Mouse (Mus musculus) kidney, adult 2 months (tissue): ENCODE results near the gene Ptprg. TPM values are rescaled to one million over a fixed set of nuclear protein-coding genes. Genes with fewer than 3 reads are reported as not detected.
"Not testable (repeated sequence)": the region's sequence is repeated elsewhere in the genome, so short reads cannot be mapped to it uniquely, and the experiment has no call there.

ENCODE experiments used
- DNase-seq: peaks from one replicate; pipeline ENCODE4 v3.0.0; 2021
- H3K27ac ChIP-seq: fragments of 200-500 bp; 2 replicates; pipeline ENCODE4 v1.5.1; 2012; ENCODE audit warnings: low read depth, low read length, control low read depth, inconsistent platforms; ENCODE audit not compliant: insufficient read depth
- H3K27me3 ChIP-seq: fragments of 200-500 bp; replicated peaks from 2 replicates; pipeline ENCODE4 v1.6.1; 2012; ENCODE audit warnings: mild to moderate bottlenecking, moderate library complexity, low read length, inconsistent platforms; ENCODE audit not compliant: control insufficient read depth, insufficient read depth
- H3K36me3 ChIP-seq: fragments of 200-500 bp; 2 replicates; pipeline ENCODE4 v1.6.1; 2012; ENCODE audit warnings: mild to moderate bottlenecking, moderate library complexity, low read length, inconsistent platforms; ENCODE audit not compliant: control insufficient read depth, insufficient read depth
- H3K4me1 ChIP-seq: fragments of 200-500 bp; 2 replicates; pipeline ENCODE4 v1.6.1; 2011; ENCODE audit warnings: low read length; ENCODE audit not compliant: control insufficient read depth, insufficient read depth
- H3K4me3 ChIP-seq: fragments of 200-500 bp; 2 replicates; pipeline ENCODE4 v1.5.1; 2011; ENCODE audit warnings: mild to moderate bottlenecking, low read depth, low read length, control low read depth; ENCODE audit not compliant: insufficient read depth
- CTCF ChIP-seq: fragments of 200-500 bp; conservative IDR thresholded peaks from 2 replicates; pipeline ENCODE4 v1.5.1; 2011; ENCODE audit warnings: low read depth, mild to moderate bottlenecking, control low read depth, low read length, moderate library complexity, mixed read lengths; ENCODE audit not compliant: insufficient read depth, insufficient read length
- POLR2A ChIP-seq: fragments of 200-500 bp; IDR thresholded peaks from one replicate; pipeline ENCODE4 v1.6.1; 2011; ENCODE audit warnings: low read depth, low read length, control low read depth
- WGBS: fragments of 180-500 bp; shearing (Covaris S2); methylation state at CpG from one replicate; pipeline ENCODE4 v1.1.7; 2018; 5-methylcytosine and 5-hydroxymethylcytosine counted together
- polyA plus RNA-seq: library from polyadenylated mRNA; depleted of rRNA; stranded (reverse); fragments of >200 nt; gene quantifications from 2 replicates; pipeline ENCODE4 v1.2.3, GENCODE M21; 2012

Ptprg gene
- polyA plus RNA-seq, 1 experiment: 39.2 TPM

DNA sequence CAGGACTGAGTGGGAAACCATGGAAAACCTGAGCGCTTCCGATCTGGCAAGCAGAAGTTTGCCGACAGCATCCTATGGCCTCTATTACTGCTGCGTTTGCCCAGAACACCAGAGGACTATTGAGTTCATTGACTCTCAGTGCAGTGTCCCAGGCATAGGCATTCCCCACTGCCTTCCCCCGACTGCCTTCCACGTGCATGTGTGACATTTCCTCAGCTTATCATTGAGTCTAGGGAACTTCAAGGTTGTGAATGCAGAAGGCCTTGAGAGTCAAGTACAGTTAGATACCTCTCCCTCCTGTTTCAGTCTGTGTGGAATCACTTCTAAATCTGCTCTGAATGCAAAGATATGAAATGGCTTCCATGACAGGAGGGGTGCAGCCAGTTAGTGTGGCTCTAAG lies 488.2 kb downstream of the Ptprg start:
- WGBS: 94% methylated on average over 6 of the region's 6 CpGs
- TF ChIP-seq POLR2A (no peak), CTCF (no peak)
- Histone ChIP-seq H3K27me3 (no peaks in the 10 kb centered on the region), H3K4me1 (no peaks in the 10 kb centered on the region; the same call in 1 of the 2 replicates), H3K4me3 (no peak overlapping the region), H3K36me3 (no peaks in the 10 kb centered on the region), H3K27ac (no peak overlapping the region)
- DNase-seq: no peak

- no peak for DNase-seq
- TF ChIP-seq CTCF (no peak), POLR2A (no peak)
- WGBS: 84% methylated on average over 3 of the region's 3 CpGs
- no peaks in the 10 kb centered on the region for H3K27me3 ChIP-seq
- no peaks in the 10 kb centered on the region for H3K36me3 ChIP-seq
- H3K4me1 ChIP-seq: no peaks in the 10 kb centered on the region; the same call in 1 of the 2 replicates
- H3K4me3 ChIP-seq: no peak overlapping the region
- H3K27ac ChIP-seq: no peak overlapping the region
Observed at GRCm38 (mm10) chr14:12046226-12046882, 493.0 kb downstream of the Ptprg start.

- no peak overlapping the region; the same call in 1 of the 2 replicates for H3K27ac ChIP-seq
- 59% methylated on average over 4 of the region's 4 CpGs for WGBS
- no peaks in the 10 kb centered on the region for H3K27me3 ChIP-seq
- DNase-seq: peak; percentile 60
- no peak for TF ChIP-seq CTCF
- no peak for TF ChIP-seq POLR2A
- H3K4me3 ChIP-seq: no peak overlapping the region
- no peaks in the 10 kb centered on the region; the same call in 1 of the 2 replicates for H3K4me1 ChIP-seq
- H3K36me3 ChIP-seq: no peaks in the 10 kb centered on the region
Observed at GRCm38 (mm10) chr14:12047637-12048036, 494.3 kb downstream of the Ptprg start.

DNA sequence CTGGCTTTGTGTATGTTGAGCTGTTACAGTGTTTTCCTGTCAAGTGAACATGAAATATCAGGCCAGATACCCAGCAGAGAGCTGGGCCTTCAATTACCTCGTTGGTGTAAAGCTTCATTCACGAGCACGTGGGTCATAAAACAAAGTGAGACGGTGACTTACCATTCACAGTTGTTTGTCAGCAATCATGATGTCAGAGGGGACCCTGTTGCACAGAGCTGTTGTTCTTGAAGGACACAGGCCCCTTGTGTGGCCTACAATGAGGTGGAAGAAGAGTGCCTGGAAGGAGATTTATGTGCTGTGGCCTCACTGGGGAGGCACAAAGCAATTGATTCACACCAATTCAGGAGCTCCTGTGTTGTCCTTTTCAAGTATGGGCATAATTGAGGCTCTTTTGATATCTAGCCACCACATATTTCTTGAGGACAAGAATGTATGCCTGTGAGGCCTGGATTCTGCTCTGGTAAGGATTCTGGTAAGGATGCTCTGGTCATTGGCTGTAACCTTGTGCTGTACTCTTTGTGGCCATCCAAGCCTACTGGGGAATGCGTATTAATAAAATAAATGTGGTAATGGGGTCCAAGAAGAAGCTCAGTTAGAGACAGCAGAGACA lies 503.7 kb downstream of the Ptprg start:
- no peak for TF ChIP-seq POLR2A
- no peak for TF ChIP-seq CTCF
- 74% methylated on average over 5 of the region's 5 CpGs for WGBS
- no peak for DNase-seq
- H3K27ac ChIP-seq: no peak overlapping the region
- H3K36me3 ChIP-seq: no peaks in the 10 kb centered on the region
- no peaks in the 10 kb centered on the region for H3K27me3 ChIP-seq
- H3K4me3 ChIP-seq: no peak overlapping the region
- peaks cover 6% of the 10 kb centered on the region; the same call in 1 of the 2 replicates for H3K4me1 ChIP-seq

- H3K27me3 ChIP-seq: no peaks in the 10 kb centered on the region
- DNase-seq: peak; percentile 54
- whole genome bisulfite sequencing: 51% methylated on average over 2 of the region's 2 CpGs
- peaks cover 6% of the 10 kb centered on the region; the same call in 1 of the 2 replicates for H3K4me1 ChIP-seq
- no peak overlapping the region for H3K4me3 ChIP-seq
- no peaks in the 10 kb centered on the region for H3K36me3 ChIP-seq
- H3K27ac ChIP-seq: no peak overlapping the region
- peak; percentile 39; the same call in 1 of the 2 replicates for TF ChIP-seq CTCF
- no peak for TF ChIP-seq POLR2A
Observed at GRCm38 (mm10) chr14:12057856-12058255, 504.5 kb downstream of the Ptprg start.

DNA sequence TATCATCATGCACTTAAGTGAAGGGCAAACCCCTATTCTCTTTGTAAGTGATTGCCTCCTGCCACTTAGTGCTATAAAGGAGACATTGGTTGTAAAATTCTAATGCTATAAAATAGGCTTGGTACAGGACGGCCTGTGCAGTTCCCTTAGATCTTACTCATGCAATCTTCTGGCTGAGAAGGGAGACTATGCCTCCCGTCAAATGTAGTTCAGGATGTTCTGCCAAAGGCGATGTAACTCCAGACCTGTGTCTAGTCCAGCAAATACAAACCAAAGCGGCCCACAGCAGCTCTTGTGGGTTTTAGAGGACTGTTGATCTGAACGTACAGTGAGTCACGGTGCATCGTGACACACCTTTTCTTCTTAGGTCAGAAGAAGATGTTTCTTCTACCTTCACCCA lies 505.8 kb downstream of the Ptprg start:
- Histone ChIP-seq H3K36me3 (no peaks in the 10 kb centered on the region), H3K4me1 (peaks cover 6% of the 10 kb centered on the region; the same call in 1 of the 2 replicates), H3K27ac (no peak overlapping the region), H3K27me3 (no peaks in the 10 kb centered on the region), H3K4me3 (no peak overlapping the region)
- WGBS: 93% methylated on average over 7 of the region's 7 CpGs
- DNase-seq: no peak
- TF ChIP-seq POLR2A: no peak
- no peak for TF ChIP-seq CTCF

DNA sequence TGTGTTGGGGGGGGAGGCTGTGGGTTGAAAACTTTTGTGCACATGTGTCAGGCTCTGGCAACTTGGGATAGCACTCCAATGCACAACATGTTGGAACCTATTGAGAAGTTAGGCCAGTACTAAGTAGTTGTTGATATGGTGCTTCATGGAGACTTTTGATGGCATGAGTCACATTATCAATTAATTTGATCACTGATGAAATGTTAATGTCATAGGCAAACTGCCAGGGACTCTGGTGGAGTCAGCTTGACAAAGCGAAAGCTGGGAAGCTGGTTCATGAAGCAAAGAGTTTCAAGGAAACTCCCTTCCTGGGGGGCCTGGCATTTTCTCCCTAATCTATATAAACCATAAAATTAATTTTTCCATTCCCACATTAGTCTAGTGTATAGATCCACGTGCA lies 508.0 kb downstream of the Ptprg start:
- H3K27ac ChIP-seq, H3K27me3 ChIP-seq, H3K4me3 ChIP-seq, H3K36me3 ChIP-seq, H3K4me1 ChIP-seq, DNase-seq: not testable (repeated sequence)
- 52% methylated on average over 2 of the region's 2 CpGs for WGBS
